Comparison of ENCODE assay signal across 16 mouse cellular contexts in the genomic region with DNA sequence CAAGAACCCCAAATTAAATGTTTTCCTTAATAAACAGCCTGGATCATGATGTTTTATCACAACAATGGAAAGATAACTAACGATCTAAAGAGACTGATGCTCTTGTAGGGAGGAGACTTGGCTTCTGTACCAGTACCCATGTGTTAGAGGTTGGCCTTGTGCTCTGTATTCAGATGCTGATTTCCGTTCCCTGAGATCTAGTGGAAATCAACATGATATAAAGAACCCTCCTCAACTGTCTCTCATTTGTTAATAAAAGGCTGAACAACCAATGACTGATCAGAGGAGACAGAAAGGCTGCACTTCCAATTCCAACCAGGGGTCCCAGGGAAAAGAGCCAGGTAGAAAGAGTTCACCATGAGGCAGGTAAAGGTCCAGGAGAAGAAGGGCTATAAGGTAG.
"Had no signal": no experiment of that assay in that cellular context is flagged by ENCODE, and none has a peak within 500 bp of the region (broad histone marks: within the 10 kb centered on the region; RNA-seq: fewer than 3 reads in every experiment).

No protein-coding gene starts in this region.

- H3K27ac ChIP-seq: midbrain, embryonic 10.5 days; midbrain, embryonic 12.5 days; neural tube, embryonic 12.5 days; stomach, embryonic 15.5 days; stomach, postnatal 0 days had no signal

- H3K4me3 ChIP-seq: midbrain, embryonic 10.5 days; midbrain, embryonic 12.5 days; myocyte; neural tube, embryonic 12.5 days; stomach, embryonic 15.5 days had no signal

- H3K9me3 ChIP-seq: midbrain, embryonic 10.5 days; midbrain, embryonic 12.5 days; neural tube, embryonic 12.5 days; stomach, embryonic 15.5 days had no signal

- H3K27me3 ChIP-seq: midbrain, embryonic 12.5 days; neural tube, embryonic 12.5 days; stomach, embryonic 15.5 days had no signal

- H3K9ac ChIP-seq: lung, embryonic 14.5 days; midbrain, embryonic 12.5 days; neural tube, embryonic 12.5 days; stomach, embryonic 15.5 days had no signal

- H3K4me1 ChIP-seq: midbrain, embryonic 10.5 days; midbrain, embryonic 12.5 days; neural tube, embryonic 12.5 days; stomach, embryonic 15.5 days had no signal

- DNase-seq: lung, adult 18-20 months; lung, embryonic 14.5 days; lung, postnatal 10 days; lung, postnatal 4 days; midbrain, embryonic 14.5 days; right cerebral cortex, postnatal 14 days; thymus, adult 2 months; thymus, postnatal 25 days; thymus, postnatal 4 days had no signal

- ATAC-seq: midbrain, embryonic 16.5 days had no signal

- H3K4me2 ChIP-seq: lung, embryonic 14.5 days; midbrain, embryonic 12.5 days; neural tube, embryonic 12.5 days; stomach, embryonic 15.5 days had no signal
